Mouse (Mus musculus) kidney, embryonic 15.5 days (tissue): ENCODE data around the gene Ift88. TPM values are rescaled to one million over a fixed set of nuclear protein-coding genes. Genes with fewer than 3 reads are reported as not detected.
"Not testable (repeated sequence)": the region's sequence is repeated elsewhere in the genome, so short reads cannot be mapped to it uniquely, and the experiment has no call there.

Experiments used
- ATAC-seq: fragments of 200-750 bp; cut with Nextera tagmentation; replicated peaks from 2 replicates; pipeline ENCODE4 v1.8.0; 2017; ENCODE audit warnings: moderate TSS enrichment; ENCODE audit not compliant: low FRiP score
- H3K27ac ChIP-seq: fragments of 300-500 bp; sonication (generic); 2 replicates; pipeline ENCODE4 v1.5.1; 2015; ENCODE audit warnings: mild to moderate bottlenecking, inconsistent platforms
- H3K27me3 ChIP-seq: fragments of 300-500 bp; sonication (generic); 2 replicates; pipeline ENCODE4 v1.6.1; 2015; ENCODE audit warnings: inconsistent platforms
- H3K36me3 ChIP-seq: fragments of 300-500 bp; sonication (generic); 2 replicates; pipeline ENCODE4 v1.6.1; 2015; ENCODE audit warnings: inconsistent platforms
- H3K4me1 ChIP-seq: fragments of 300-500 bp; sonication (generic); 2 replicates; pipeline ENCODE4 v1.6.1; 2015; ENCODE audit warnings: inconsistent platforms
- H3K4me2 ChIP-seq: fragments of 300-500 bp; sonication (generic); 2 replicates; pipeline ENCODE4 v1.6.1; 2015; ENCODE audit warnings: moderate library complexity, mild to moderate bottlenecking, inconsistent platforms
- H3K4me3 ChIP-seq: fragments of 300-500 bp; sonication (generic); replicated peaks from 2 replicates; pipeline ENCODE4 v1.5.1; 2015; ENCODE audit warnings: mild to moderate bottlenecking, inconsistent platforms
- H3K9ac ChIP-seq: fragments of 300-500 bp; sonication (generic); 2 replicates; pipeline ENCODE4 v1.6.1; 2015; ENCODE audit warnings: mild to moderate bottlenecking, inconsistent platforms
- H3K9me3 ChIP-seq: fragments of 300-500 bp; sonication (generic); replicated peaks from 2 replicates; pipeline ENCODE4 v1.6.1; 2016; ENCODE audit warnings: inconsistent platforms
- WGBS: fragments of 180-500 bp; shearing (Covaris S2); methylation state at CpG from one replicate; pipeline ENCODE4 v1.1.7; 2015; ENCODE audit warnings: mixed read lengths; 5-methylcytosine and 5-hydroxymethylcytosine counted together
- polyA plus RNA-seq: library from polyadenylated mRNA; unstranded; fragments of >200 nt; fragmentation: Nextera tagmentation; extraction: Ambion mirVana; gene quantifications from 2 replicates; pipeline ENCODE4 v1.2.1, GENCODE M21; 2015

Ift88 gene
- polyA plus RNA-seq, 1 experiment from 2014 or later = 13.4 TPM

DNA sequence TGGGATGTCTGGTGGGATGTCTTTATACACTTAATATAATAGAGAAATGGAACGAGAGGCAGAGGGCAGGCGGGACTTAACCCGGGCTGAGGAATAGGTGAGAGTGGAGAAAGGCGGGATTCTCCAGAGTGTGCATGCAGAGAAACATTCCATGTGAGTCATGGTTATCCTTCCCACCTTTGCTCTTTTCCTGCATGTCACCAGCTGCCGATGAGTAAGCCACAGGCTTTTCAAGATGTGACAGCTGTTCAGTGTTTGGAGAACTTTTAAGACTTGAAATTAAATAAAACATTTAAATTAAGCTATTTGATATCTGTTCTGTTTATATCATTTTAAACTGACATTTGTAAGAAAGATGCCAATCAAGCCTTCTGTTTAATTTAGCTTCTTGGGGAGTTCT lies 36.0 kb downstream of the Ift88 start:
- H3K4me1 ChIP-seq = no peaks in the 10 kb centered on the region
- no peak for ATAC-seq
- no peak overlapping the region for H3K27ac ChIP-seq
- no peaks in the 10 kb centered on the region for H3K27me3 ChIP-seq
- H3K9ac ChIP-seq = no peak overlapping the region
- 93% methylated on average over 5 of the region's 5 CpGs for WGBS
- H3K4me3 ChIP-seq = no peak overlapping the region
- no peak overlapping the region for H3K4me2 ChIP-seq
- 0 out of 2 replicates have a peak, but pooled peaks cover 8% of the 10 kb centered on the region for H3K36me3 ChIP-seq
- no peaks in the 10 kb centered on the region for H3K9me3 ChIP-seq

DNA sequence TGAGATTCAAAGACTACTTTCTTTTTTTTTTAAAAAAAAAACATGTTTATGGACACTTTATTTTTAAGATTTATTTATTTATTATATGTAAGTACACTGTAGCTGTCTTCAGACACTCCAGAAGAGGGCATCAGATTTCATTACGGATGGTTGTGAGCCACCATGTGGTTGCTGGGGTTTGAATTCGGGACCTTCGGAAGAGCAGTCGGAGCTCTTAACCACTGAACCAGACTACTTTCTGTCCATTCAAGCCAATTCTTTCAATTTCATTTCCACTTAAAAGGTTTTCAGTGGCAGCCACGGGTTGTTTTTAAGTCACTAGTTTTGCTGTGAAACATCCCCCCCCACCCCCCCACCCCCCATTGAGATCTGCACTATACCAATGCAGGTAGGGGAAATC lies 36.5 kb downstream of the Ift88 start:
- not testable (repeated sequence) for H3K4me1 ChIP-seq, H3K27ac ChIP-seq, H3K9me3 ChIP-seq, H3K27me3 ChIP-seq, H3K4me3 ChIP-seq, ATAC-seq, H3K9ac ChIP-seq, H3K36me3 ChIP-seq, H3K4me2 ChIP-seq
- WGBS = 83% methylated on average over 5 of the region's 5 CpGs

DNA sequence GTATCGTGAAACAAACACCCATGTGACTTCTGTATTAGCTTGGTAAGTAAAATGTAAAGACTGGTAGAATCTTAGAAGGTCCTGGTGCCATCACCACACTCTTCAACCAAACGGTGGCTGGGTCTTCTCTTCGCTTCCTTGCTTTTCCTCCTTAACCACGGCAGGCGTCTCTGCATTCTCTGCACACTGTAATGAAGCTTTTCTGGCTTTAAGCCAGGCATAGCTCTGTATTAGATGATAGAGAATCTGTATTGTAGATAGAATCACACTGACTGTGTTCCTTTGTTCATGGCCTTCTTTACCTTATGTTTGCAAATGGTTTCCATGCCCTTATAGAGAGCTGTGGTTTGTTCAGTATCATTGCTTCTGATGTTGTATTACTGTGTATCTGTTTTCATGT lies 39.0 kb downstream of the Ift88 start:
- no peaks in the 10 kb centered on the region for H3K27me3 ChIP-seq
- H3K4me1 ChIP-seq = no peaks in the 10 kb centered on the region
- ATAC-seq = no peak
- H3K4me2 ChIP-seq = no peak overlapping the region
- H3K9ac ChIP-seq = no peak overlapping the region
- WGBS = 77% methylated on average over 5 of the region's 5 CpGs
- H3K9me3 ChIP-seq = no peaks in the 10 kb centered on the region
- H3K4me3 ChIP-seq = no peak overlapping the region
- H3K27ac ChIP-seq = no peak overlapping the region
- H3K36me3 ChIP-seq = no peaks in the 10 kb centered on the region

DNA sequence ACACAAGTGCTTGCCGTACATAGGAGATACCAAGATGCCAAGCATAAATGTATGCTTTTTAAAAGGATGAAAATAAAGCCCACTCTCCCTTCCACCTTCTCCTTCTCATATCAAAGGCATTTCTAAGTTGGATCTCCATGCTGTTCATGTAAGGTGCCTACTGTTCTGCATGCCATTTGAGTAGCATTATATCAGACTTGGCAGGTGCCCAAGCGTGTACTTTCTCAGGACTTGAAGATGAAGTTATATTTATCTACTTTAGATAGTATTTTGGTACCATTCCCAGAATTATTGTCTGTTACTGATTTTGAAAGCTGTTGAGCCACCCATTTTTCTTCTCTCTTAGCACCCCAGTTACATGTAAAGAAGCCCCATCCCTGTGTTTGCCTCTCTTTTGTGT lies 51.2 kb downstream of the Ift88 start:
- Histone ChIP-seq H3K36me3 (peaks cover 6% of the 10 kb centered on the region; the same call in 1 of the 2 replicates), H3K9me3 (no peaks in the 10 kb centered on the region), H3K27me3 (no peaks in the 10 kb centered on the region), H3K4me1 (no peaks in the 10 kb centered on the region), H3K4me3 (no peak overlapping the region), H3K27ac (no peak overlapping the region), H3K4me2 (no peak overlapping the region), H3K9ac (no peak overlapping the region)
- WGBS = 84% methylated on average over 2 of the region's 2 CpGs
- ATAC-seq = no peak

DNA sequence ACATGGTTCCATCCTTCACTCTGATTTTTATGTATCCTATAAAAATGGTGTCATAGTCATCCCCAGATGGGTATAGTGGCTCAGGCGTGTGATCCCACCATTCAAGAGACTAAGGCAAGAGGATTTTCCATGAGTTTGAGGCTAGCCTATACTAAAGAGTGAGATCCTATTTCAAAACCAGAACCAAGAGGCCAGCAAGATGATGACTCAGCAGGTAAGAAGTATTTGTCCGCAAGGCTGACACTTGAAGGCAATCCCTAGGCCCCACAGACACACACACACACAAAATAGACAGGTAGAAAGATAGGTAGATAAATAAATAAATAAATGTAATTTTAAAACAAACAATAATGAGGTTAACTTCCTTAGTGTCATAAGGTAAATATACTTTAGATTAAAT lies 58.4 kb downstream of the Ift88 start:
- no peak overlapping the region for H3K4me3 ChIP-seq
- H3K36me3 ChIP-seq = no peaks in the 10 kb centered on the region
- no peak for ATAC-seq
- H3K4me2 ChIP-seq = no peak overlapping the region
- no peaks in the 10 kb centered on the region for H3K27me3 ChIP-seq
- no peaks in the 10 kb centered on the region for H3K9me3 ChIP-seq
- 91% methylated on average over 2 of the region's 2 CpGs for WGBS
- H3K4me1 ChIP-seq = no peaks in the 10 kb centered on the region
- no peak overlapping the region for H3K27ac ChIP-seq
- H3K9ac ChIP-seq = no peak overlapping the region

DNA sequence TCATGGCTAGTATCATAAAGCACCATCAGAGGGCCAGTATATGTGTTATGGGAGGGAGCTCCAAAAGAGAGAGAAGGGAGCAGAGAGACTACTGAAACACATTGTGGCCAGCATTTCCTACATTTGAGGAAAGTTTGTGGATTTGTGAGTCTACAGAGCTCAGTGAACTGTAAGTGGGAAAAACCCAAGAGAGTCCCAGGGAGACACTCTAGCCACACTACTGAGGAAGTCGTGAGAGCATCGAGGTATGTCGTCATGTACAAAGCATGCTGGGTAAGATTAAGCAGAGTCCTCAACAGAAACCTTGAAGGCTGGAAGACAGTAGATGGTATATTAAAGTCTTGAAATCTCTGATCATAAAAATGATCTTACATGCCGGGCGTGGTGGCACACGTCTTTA lies 60.3 kb downstream of the Ift88 start:
- Histone ChIP-seq H3K27ac (no peak overlapping the region), H3K4me1 (no peaks in the 10 kb centered on the region), H3K36me3 (no peaks in the 10 kb centered on the region), H3K27me3 (no peaks in the 10 kb centered on the region), H3K9me3 (no peaks in the 10 kb centered on the region), H3K4me3 (no peak overlapping the region), H3K4me2 (no peak overlapping the region), H3K9ac (no peak overlapping the region)
- WGBS = 96% methylated on average over 6 of the region's 6 CpGs
- no peak for ATAC-seq

DNA sequence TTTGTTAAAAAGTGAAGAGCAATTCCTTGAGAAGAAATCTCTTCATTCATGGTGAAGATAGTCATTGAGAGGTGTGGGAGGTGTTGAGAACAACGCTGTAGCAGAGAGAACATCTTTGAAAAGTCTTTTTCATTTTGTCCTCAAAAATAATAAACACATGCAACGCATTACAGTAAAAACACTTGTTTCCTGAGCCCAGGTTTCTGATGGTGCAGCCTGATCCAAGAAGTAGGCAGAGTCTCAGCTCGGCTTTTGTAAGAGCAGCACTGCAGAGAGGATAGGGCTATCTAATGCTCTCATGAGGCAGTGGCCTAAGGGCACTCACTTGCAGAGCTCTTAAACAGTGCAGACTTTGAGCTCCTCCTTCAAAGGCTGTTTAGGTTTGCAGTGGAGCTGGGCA lies 65.8 kb downstream of the Ift88 start:
- no peak overlapping the region for H3K4me3 ChIP-seq
- H3K27ac ChIP-seq = no peak overlapping the region
- no peaks in the 10 kb centered on the region for H3K9me3 ChIP-seq
- no peaks in the 10 kb centered on the region for H3K27me3 ChIP-seq
- no peak overlapping the region for H3K9ac ChIP-seq
- no peak for ATAC-seq
- no peak overlapping the region for H3K4me2 ChIP-seq
- 83% methylated on average over 3 of the region's 3 CpGs for WGBS
- H3K4me1 ChIP-seq = no peaks in the 10 kb centered on the region
- no peaks in the 10 kb centered on the region for H3K36me3 ChIP-seq

DNA sequence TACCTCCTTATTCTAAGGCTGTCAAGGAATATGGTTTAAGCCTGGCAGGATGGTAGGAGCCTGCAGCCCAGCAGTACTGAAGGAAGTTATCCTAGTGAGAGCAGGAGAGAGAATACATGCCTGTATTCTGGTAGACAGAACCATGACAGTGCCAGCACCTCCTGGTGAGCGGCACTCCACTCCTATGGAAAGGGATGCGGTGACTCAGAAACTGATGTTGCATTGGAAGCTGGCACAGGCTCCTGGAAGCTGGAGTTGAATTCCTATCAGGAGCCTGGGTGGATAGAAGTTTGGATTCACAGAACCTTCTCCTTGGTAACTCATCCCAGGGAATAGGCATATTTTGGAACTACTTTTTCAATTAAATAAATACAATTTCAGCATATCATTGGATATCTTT lies 70.0 kb downstream of the Ift88 start:
- Histone ChIP-seq H3K4me1 (no peaks in the 10 kb centered on the region), H3K4me2 (no peak overlapping the region), H3K27me3 (no peaks in the 10 kb centered on the region), H3K4me3 (no peak overlapping the region), H3K27ac (no peak overlapping the region), H3K36me3 (no peaks in the 10 kb centered on the region), H3K9ac (no peak overlapping the region), H3K9me3 (no peaks in the 10 kb centered on the region)
- WGBS = 90% methylated on average over 2 of the region's 2 CpGs
- ATAC-seq = no peak

DNA sequence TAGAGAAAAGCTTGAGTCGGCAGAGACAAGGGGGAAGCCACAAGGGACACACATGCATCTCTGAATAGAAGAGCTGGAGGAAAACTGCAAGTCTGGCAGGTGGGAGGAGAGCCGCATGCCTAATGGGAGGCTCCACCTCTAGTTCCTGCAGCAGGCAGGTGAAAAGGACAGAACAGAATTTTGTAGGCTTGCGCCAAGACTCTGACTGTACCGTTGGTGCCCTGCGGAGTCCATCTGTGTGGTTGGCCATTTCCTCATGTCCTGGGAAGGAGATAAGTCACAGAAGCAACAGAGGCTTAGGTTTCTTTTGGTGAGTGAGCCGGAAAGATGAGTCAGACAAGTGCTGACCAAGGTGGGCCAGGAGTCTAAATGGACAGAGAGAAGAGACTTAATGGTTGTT lies 79.9 kb downstream of the Ift88 start:
- ATAC-seq = no peak
- H3K4me2 ChIP-seq = no peak overlapping the region
- H3K27me3 ChIP-seq = no peaks in the 10 kb centered on the region
- H3K4me1 ChIP-seq = no peaks in the 10 kb centered on the region
- no peaks in the 10 kb centered on the region for H3K9me3 ChIP-seq
- H3K9ac ChIP-seq = no peak overlapping the region
- no peaks in the 10 kb centered on the region for H3K36me3 ChIP-seq
- no peak overlapping the region for H3K27ac ChIP-seq
- WGBS = 88% methylated on average over 6 of the region's 6 CpGs
- H3K4me3 ChIP-seq = no peak overlapping the region

DNA sequence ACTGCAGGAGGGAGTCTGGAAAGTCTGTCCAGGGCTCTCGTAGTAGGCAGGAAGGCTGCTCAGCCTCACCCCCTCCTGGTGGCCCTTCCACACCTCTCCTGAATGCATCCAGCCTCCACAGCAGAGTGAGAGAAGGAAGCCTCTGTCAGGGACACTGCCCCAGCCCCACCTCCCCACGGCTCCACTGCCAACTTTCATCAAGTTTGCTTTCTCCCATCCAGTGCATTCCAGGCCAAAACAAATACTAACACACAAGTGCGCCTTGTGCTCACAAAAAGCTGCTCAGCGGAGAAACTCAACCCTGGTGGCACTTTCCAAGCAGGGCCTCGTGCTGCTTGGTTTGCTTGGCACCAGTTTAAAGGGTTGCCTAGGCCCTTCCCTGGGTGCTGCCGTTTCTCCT lies 85.7 kb downstream of the Ift88 start:
- H3K4me3 ChIP-seq = no peak overlapping the region
- ATAC-seq = no peak
- WGBS = 50% methylated on average over 6 of the region's 6 CpGs

DNA sequence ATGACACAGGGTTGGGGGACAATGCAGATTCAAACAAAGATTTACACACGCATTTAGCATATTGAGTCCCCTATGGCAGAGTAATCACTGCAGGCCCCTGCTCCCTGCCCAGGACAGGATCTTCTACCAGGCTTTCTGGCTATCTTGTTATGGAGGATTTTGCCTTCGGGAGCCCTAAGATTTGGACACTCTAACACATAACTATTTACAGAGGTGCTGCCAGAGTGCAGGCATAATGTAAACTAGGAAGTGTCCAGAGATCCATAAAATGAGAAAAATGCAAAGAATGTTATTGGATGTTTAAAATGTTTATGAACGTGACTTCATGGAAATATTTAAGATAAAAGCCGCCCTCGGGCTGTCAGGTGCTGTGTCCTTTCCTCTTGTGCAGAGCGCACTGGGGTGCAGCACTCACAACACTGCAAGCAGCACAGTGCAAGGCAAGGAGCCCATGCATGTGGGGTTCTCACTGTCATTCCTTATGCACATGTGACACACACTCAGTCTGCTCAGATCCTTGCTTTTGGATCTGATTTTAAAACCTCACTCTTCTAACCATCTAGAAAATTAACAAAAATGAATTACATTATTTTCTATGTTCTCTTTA lies 91.4 kb downstream of the Ift88 start:
- no peaks in the 10 kb centered on the region for H3K36me3 ChIP-seq
- no peak overlapping the region for H3K4me2 ChIP-seq
- ATAC-seq = no peak
- H3K27ac ChIP-seq = no peak overlapping the region
- no peaks in the 10 kb centered on the region for H3K27me3 ChIP-seq
- WGBS = 70% methylated on average over 6 of the region's 6 CpGs
- H3K9me3 ChIP-seq = no peaks in the 10 kb centered on the region
- no peak overlapping the region for H3K9ac ChIP-seq
- H3K4me3 ChIP-seq = no peak overlapping the region
- H3K4me1 ChIP-seq = no peaks in the 10 kb centered on the region

More for the DNA sequence above, 85.7 kb downstream of the Ift88 start:
- no peak overlapping the region for H3K27ac ChIP-seq
- H3K9ac ChIP-seq = no peak overlapping the region
- H3K4me2 ChIP-seq = no peak overlapping the region
- no peaks in the 10 kb centered on the region for H3K4me1 ChIP-seq
- no peaks in the 10 kb centered on the region for H3K27me3 ChIP-seq
- H3K9me3 ChIP-seq = no peaks in the 10 kb centered on the region
- no peaks in the 10 kb centered on the region for H3K36me3 ChIP-seq

DNA sequence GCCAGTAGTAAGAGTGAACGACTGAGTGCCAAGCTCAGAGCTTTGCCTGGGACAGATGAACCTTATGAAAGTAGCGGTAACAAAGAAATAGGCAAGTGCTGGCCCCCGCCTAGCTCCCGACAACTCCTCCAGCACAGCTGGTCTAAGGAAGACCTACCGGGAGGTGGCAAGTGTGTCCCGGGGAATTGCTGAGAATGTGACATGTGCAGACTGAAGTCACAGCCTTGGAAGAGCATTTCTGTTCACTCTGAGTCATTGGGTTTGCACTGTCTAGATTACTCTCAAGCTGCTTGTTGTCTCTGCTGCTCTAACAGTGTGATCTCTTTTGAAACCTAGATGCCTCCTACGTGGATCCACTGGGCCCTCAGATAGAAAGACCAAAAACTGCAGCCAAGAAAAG lies 93.1 kb downstream of the Ift88 start:
- Histone ChIP-seq H3K4me3 (no peak overlapping the region), H3K9ac (no peak overlapping the region), H3K36me3 (no peaks in the 10 kb centered on the region), H3K27ac (no peak overlapping the region), H3K27me3 (no peaks in the 10 kb centered on the region), H3K9me3 (no peaks in the 10 kb centered on the region), H3K4me2 (no peak overlapping the region), H3K4me1 (no peaks in the 10 kb centered on the region)
- no peak for ATAC-seq
- WGBS = 89% methylated on average over 7 of the region's 7 CpGs

DNA sequence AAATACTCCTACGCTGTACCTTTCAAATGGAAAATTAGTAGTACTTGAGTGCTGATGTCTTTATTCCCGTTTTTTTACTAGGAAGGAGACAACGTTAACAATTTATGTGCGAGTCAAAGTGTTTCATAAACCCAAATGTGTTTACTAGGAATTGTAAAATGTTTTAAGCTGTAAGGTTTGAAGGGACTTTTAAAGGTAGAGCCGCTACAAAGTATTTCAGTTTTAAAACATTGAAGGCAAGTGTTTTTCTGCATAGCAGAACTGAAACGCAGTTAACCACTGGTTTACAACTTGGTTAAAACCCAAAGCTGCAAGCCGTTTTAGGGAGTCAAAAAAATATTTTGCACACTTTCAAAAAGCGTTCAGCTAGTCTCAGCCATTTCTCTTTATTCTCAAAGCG lies 99.9 kb downstream of the Ift88 start:
- H3K9me3 ChIP-seq = no peaks in the 10 kb centered on the region
- H3K4me2 ChIP-seq = no peak overlapping the region; the same call in 1 of the 2 replicates
- H3K9ac ChIP-seq = no peak overlapping the region
- no peaks in the 10 kb centered on the region for H3K36me3 ChIP-seq
- no peak overlapping the region for H3K4me3 ChIP-seq
- 87% methylated on average over 9 of the region's 9 CpGs for WGBS
- no peak overlapping the region for H3K27ac ChIP-seq
- no peak for ATAC-seq
- peaks cover 14% of the 10 kb centered on the region; the same call in 1 of the 2 replicates for H3K27me3 ChIP-seq
- peaks cover 17% of the 10 kb centered on the region for H3K4me1 ChIP-seq
